Mouse (Mus musculus): ENCODE measurements around the gene 1700122O11Rik. TPM values are rescaled to one million over a fixed set of nuclear protein-coding genes. Genes with fewer than 3 reads are reported as not detected.
A peak's percentile ranks its signal among the peaks of the same experiment; 100 is the strongest.

1700122O11Rik gene
- polyA plus RNA-seq (2015; fragmentation: Nextera tagmentation; extraction: Ambion mirVana) = not detected in 2 replicates

GRCm38 (mm10) chr17:48038193-48038592 lies at the start of gene 1700122O11Rik:
Gene 1700122O11Rik (minus strand): TSS chr17:48038293.
- peaks cover 13% of the 10 kb centered on the region; the same call in 1 of the 2 replicates for H3K27me3 ChIP-seq
- H3K4me3 ChIP-seq = no peak within 1 kb of the TSS
- H3K9me3 ChIP-seq = no peaks in the 10 kb centered on the region
- WGBS = 92% methylated on average over 2 of the region's 2 CpGs
- H3K4me2 ChIP-seq (replicated peaks) = no peak within 1 kb of the TSS
- H3K4me1 ChIP-seq = peaks cover 22% of the 10 kb centered on the region
- no peak for ATAC-seq (replicated peaks)
- H3K36me3 ChIP-seq = no peaks in the 10 kb centered on the region
- H3K27ac ChIP-seq (replicated peaks) = no peak within 1 kb of the TSS
- no peak within 1 kb of the TSS for H3K9ac ChIP-seq (replicated peaks)

GRCm38 (mm10) chr17:48080626-48081025 lies 42.5 kb upstream of the 1700122O11Rik start:
- Histone ChIP-seq H3K9me3 (no peaks in the 10 kb centered on the region), H3K36me3 (no peaks in the 10 kb centered on the region), H3K9ac (replicated peaks) (no peak overlapping the region), H3K4me1 (no peaks in the 10 kb centered on the region), H3K4me2 (replicated peaks) (no peak overlapping the region), H3K4me3 (no peak overlapping the region), H3K27me3 (no peaks in the 10 kb centered on the region), H3K27ac (replicated peaks) (no peak overlapping the region)
- ATAC-seq (replicated peaks) = no peak
- WGBS = 61% methylated on average over 3 of the region's 3 CpGs

GRCm38 (mm10) chr17:48067729-48068128 lies 29.6 kb upstream of the 1700122O11Rik start:
- Histone ChIP-seq H3K27me3 (no peaks in the 10 kb centered on the region), H3K27ac (replicated peaks) (no peak overlapping the region), H3K4me3 (no peak overlapping the region), H3K36me3 (no peaks in the 10 kb centered on the region), H3K9me3 (no peaks in the 10 kb centered on the region), H3K9ac (replicated peaks) (no peak overlapping the region), H3K4me2 (replicated peaks) (no peak overlapping the region), H3K4me1 (peaks cover 15% of the 10 kb centered on the region)
- WGBS = 20% methylated on average over 5 of the region's 5 CpGs
- ATAC-seq (replicated peaks) = no peak

- ATAC-seq (replicated peaks) = no peak
- WGBS = 66% methylated on average over 10 of the region's 10 CpGs
- H3K4me2 ChIP-seq (replicated peaks) = no peak overlapping the region
These were observed 29.1 kb upstream of the 1700122O11Rik start for GRCm38 (mm10) chr17:48067083-48067614.

GRCm38 (mm10) chr17:48065081-48065501 lies 27.0 kb upstream of the 1700122O11Rik start:
- Histone ChIP-seq H3K9me3 (no peaks in the 10 kb centered on the region), H3K36me3 (no peaks in the 10 kb centered on the region), H3K27me3 (no peaks in the 10 kb centered on the region), H3K9ac (replicated peaks) (no peak overlapping the region), H3K27ac (replicated peaks) (peak overlapping the region; percentile 37; the same call in 1 of the 2 replicates), H3K4me2 (replicated peaks) (no peak overlapping the region), H3K4me3 (no peak overlapping the region), H3K4me1 (peaks cover 15% of the 10 kb centered on the region)
- ATAC-seq (replicated peaks) = peak; percentile 88
- 12% methylated on average over 5 of the region's 5 CpGs for WGBS

More at GRCm38 (mm10) chr17:48067083-48067614, 29.1 kb upstream of the 1700122O11Rik start:
- no peak overlapping the region for H3K27ac ChIP-seq (replicated peaks)
- no peaks in the 10 kb centered on the region for H3K9me3 ChIP-seq
- H3K4me3 ChIP-seq = no peak overlapping the region
- H3K4me1 ChIP-seq = peaks cover 15% of the 10 kb centered on the region
- H3K27me3 ChIP-seq = no peaks in the 10 kb centered on the region
- no peaks in the 10 kb centered on the region for H3K36me3 ChIP-seq
- H3K9ac ChIP-seq (replicated peaks) = no peak overlapping the region

- Histone ChIP-seq H3K9ac (replicated peaks) (no peak overlapping the region), H3K4me1 (peaks cover 15% of the 10 kb centered on the region), H3K4me2 (replicated peaks) (no peak overlapping the region), H3K9me3 (no peaks in the 10 kb centered on the region), H3K36me3 (no peaks in the 10 kb centered on the region), H3K27me3 (no peaks in the 10 kb centered on the region), H3K4me3 (no peak overlapping the region), H3K27ac (replicated peaks) (peak overlapping the region; percentile 37; the same call in 1 of the 2 replicates)
- ATAC-seq (replicated peaks) = peak; percentile 49; the same call in 1 of the 2 replicates
- 27% methylated on average over 10 of the region's 10 CpGs for WGBS
These were observed 26.2 kb upstream of the 1700122O11Rik start for GRCm38 (mm10) chr17:48064196-48064843.

GRCm38 (mm10) chr17:48057382-48057781 lies 19.3 kb upstream of the 1700122O11Rik start:
- Histone ChIP-seq H3K27ac (replicated peaks) (0 out of 2 replicates have a peak overlapping the region, but pooled peaks have one; percentile 20), H3K4me2 (replicated peaks) (0 out of 2 replicates have a peak overlapping the region, but pooled peaks have one; percentile 11), H3K36me3 (no peaks in the 10 kb centered on the region), H3K4me3 (no peak overlapping the region), H3K27me3 (peaks cover 7% of the 10 kb centered on the region; the same call in 1 of the 2 replicates), H3K9ac (replicated peaks) (no peak overlapping the region), H3K9me3 (no peaks in the 10 kb centered on the region), H3K4me1 (peaks cover 27% of the 10 kb centered on the region)
- ATAC-seq (replicated peaks) = no peak
- WGBS = 5% methylated on average over 12 of the region's 12 CpGs

GRCm38 (mm10) chr17:48055076-48055816 lies 17.2 kb upstream of the 1700122O11Rik start:
- Histone ChIP-seq H3K27me3 (peaks cover 7% of the 10 kb centered on the region; the same call in 1 of the 2 replicates), H3K4me3 (no peak overlapping the region), H3K9me3 (no peaks in the 10 kb centered on the region), H3K4me1 (peaks cover 30% of the 10 kb centered on the region), H3K4me2 (replicated peaks) (peak overlapping the region; percentile 22), H3K36me3 (no peaks in the 10 kb centered on the region), H3K27ac (replicated peaks) (peak overlapping the region; percentile 74), H3K9ac (replicated peaks) (peak overlapping the region; percentile 15; the same call in 1 of the 2 replicates)
- peak; percentile 33 for ATAC-seq (replicated peaks)
- WGBS = 26% methylated on average over 20 of the region's 20 CpGs

GRCm38 (mm10) chr17:48053646-48054045 lies 15.6 kb upstream of the 1700122O11Rik start:
- H3K9ac ChIP-seq (replicated peaks) = no peak overlapping the region
- peaks cover 30% of the 10 kb centered on the region for H3K4me1 ChIP-seq
- 81% methylated on average over 2 of the region's 2 CpGs for WGBS
- no peak overlapping the region for H3K27ac ChIP-seq (replicated peaks)
- H3K9me3 ChIP-seq = no peaks in the 10 kb centered on the region
- ATAC-seq (replicated peaks) = no peak
- H3K4me2 ChIP-seq (replicated peaks) = no peak overlapping the region
- no peaks in the 10 kb centered on the region for H3K36me3 ChIP-seq
- H3K4me3 ChIP-seq = no peak overlapping the region
- H3K27me3 ChIP-seq = peaks cover 7% of the 10 kb centered on the region; the same call in 1 of the 2 replicates

GRCm38 (mm10) chr17:48052338-48053067 lies 14.4 kb upstream of the 1700122O11Rik start:
- 60% methylated on average over 10 of the region's 10 CpGs for WGBS
- no peaks in the 10 kb centered on the region for H3K36me3 ChIP-seq
- ATAC-seq (replicated peaks) = no peak
- H3K27ac ChIP-seq (replicated peaks) = peak overlapping the region; percentile 54; the same call in 1 of the 2 replicates
- H3K4me2 ChIP-seq (replicated peaks) = no peak overlapping the region
- H3K27me3 ChIP-seq = peaks cover 7% of the 10 kb centered on the region; the same call in 1 of the 2 replicates
- H3K4me1 ChIP-seq = peaks cover 21% of the 10 kb centered on the region
- no peak overlapping the region for H3K4me3 ChIP-seq
- no peaks in the 10 kb centered on the region for H3K9me3 ChIP-seq
- H3K9ac ChIP-seq (replicated peaks) = 0 out of 2 replicates have a peak overlapping the region, but pooled peaks have one; percentile 13

- no peaks in the 10 kb centered on the region for H3K9me3 ChIP-seq
- no peak for ATAC-seq (replicated peaks)
- peaks cover 14% of the 10 kb centered on the region for H3K4me1 ChIP-seq
- peak overlapping the region; percentile 54; the same call in 1 of the 2 replicates for H3K27ac ChIP-seq (replicated peaks)
- H3K27me3 ChIP-seq = peaks cover 5% of the 10 kb centered on the region; the same call in 1 of the 2 replicates
- 0 out of 2 replicates have a peak overlapping the region, but pooled peaks have one; percentile 13 for H3K9ac ChIP-seq (replicated peaks)
- H3K36me3 ChIP-seq = no peaks in the 10 kb centered on the region
- 87% methylated on average over 5 of the region's 5 CpGs for WGBS
- no peak overlapping the region for H3K4me3 ChIP-seq
- H3K4me2 ChIP-seq (replicated peaks) = no peak overlapping the region
These were observed 13.7 kb upstream of the 1700122O11Rik start for GRCm38 (mm10) chr17:48051638-48052337.

Data from forebrain, embryonic 15.5 days (tissue).